Mouse (Mus musculus) splenic B cell, adult 2 months (primary cell): ENCODE results near the gene Chmp2a.

ENCODE experiments used
- DNase-seq: peaks from one replicate; pipeline ENCODE4 v3.0.0-alpha.2; 2011; ENCODE audit warnings: low read depth, low spot score
- H3K27me3 ChIP-seq: 2 replicates; pipeline ENCODE4 v1.6.1; 2012; ENCODE audit warnings: mild to moderate bottlenecking, low read length, moderate library complexity, mixed read lengths; ENCODE audit not compliant: control insufficient read depth, poor library complexity, insufficient read depth, severe bottlenecking
- H3K36me3 ChIP-seq: 2 replicates; pipeline ENCODE4 v1.6.1; 2012; ENCODE audit warnings: mild to moderate bottlenecking, low read length, moderate library complexity, mixed read lengths; ENCODE audit not compliant: control insufficient read depth, poor library complexity, insufficient read depth, severe bottlenecking

The Chmp2a gene

GRCm38 (mm10) chr7:13041256-13041655 is 6.6 kb upstream of the Chmp2a start:
- Histone ChIP-seq H3K27me3 (no peaks in the 10 kb centered on the region), H3K36me3 (no peaks in the 10 kb centered on the region)
- no peak for DNase-seq

- no peak for DNase-seq
- Histone ChIP-seq H3K36me3 (no peaks in the 10 kb centered on the region), H3K27me3 (no peaks in the 10 kb centered on the region)
Measured at GRCm38 (mm10) chr7:13039181-13039580, 4.6 kb upstream of the Chmp2a start.

- peak; percentile 33 for DNase-seq
- no peaks in the 10 kb centered on the region for H3K27me3 ChIP-seq
- no peaks in the 10 kb centered on the region for H3K36me3 ChIP-seq
Measured at GRCm38 (mm10) chr7:13038621-13039169, 4.1 kb upstream of the Chmp2a start.

GRCm38 (mm10) chr7:13037901-13038555 is 3.4 kb upstream of the Chmp2a start, which contains the start of gene Ube2m:
Gene Ube2m, minus strand, starts transcription at chr7:13038275.
- Histone ChIP-seq H3K36me3 (no peaks in the 10 kb centered on the region; the same call in 1 of the 2 replicates), H3K27me3 (no peaks in the 10 kb centered on the region)
- DNase-seq, result peak; percentile 99

- no peaks in the 10 kb centered on the region; the same call in none of the 2 replicates for H3K36me3 ChIP-seq
- H3K27me3 ChIP-seq, result no peaks in the 10 kb centered on the region
- no peak for DNase-seq
Measured at GRCm38 (mm10) chr7:13037366-13037765, 2.8 kb upstream of the Chmp2a start.

- no peak for DNase-seq
- no peaks in the 10 kb centered on the region for H3K27me3 ChIP-seq
- H3K36me3 ChIP-seq, result no peaks in the 10 kb centered on the region; the same call in none of the 2 replicates
Measured at GRCm38 (mm10) chr7:13036806-13037205, 2.2 kb upstream of the Chmp2a start.

GRCm38 (mm10) chr7:13035211-13035855 is 726 bp upstream of the Chmp2a start:
- no peak for DNase-seq
- Histone ChIP-seq H3K36me3 (peaks cover 3% of the 10 kb centered on the region), H3K27me3 (no peaks in the 10 kb centered on the region)

- no peak for DNase-seq
- H3K36me3 ChIP-seq, result peaks cover 14% of the 10 kb centered on the region
- no peaks in the 10 kb centered on the region for H3K27me3 ChIP-seq
Measured at GRCm38 (mm10) chr7:13033451-13034147, 1.0 kb downstream of the Chmp2a start.

- Histone ChIP-seq H3K27me3 (no peaks in the 10 kb centered on the region), H3K36me3 (peaks cover 20% of the 10 kb centered on the region)
- DNase-seq, result no peak
Measured at GRCm38 (mm10) chr7:13032541-13032940, 2.1 kb downstream of the Chmp2a start.

GRCm38 (mm10) chr7:13031983-13032382 is 2.6 kb downstream of the Chmp2a start:
- Histone ChIP-seq H3K27me3 (no peaks in the 10 kb centered on the region), H3K36me3 (peaks cover 22% of the 10 kb centered on the region)
- DNase-seq, result no peak

- no peaks in the 10 kb centered on the region for H3K27me3 ChIP-seq
- peaks cover 27% of the 10 kb centered on the region for H3K36me3 ChIP-seq
- peak; percentile 51 for DNase-seq
Measured at GRCm38 (mm10) chr7:13031069-13031468, 3.5 kb downstream of the Chmp2a start.

GRCm38 (mm10) chr7:13028986-13029385 is 5.6 kb downstream of the Chmp2a start:
- no peak for DNase-seq
- Histone ChIP-seq H3K36me3 (peaks cover 27% of the 10 kb centered on the region), H3K27me3 (no peaks in the 10 kb centered on the region)

GRCm38 (mm10) chr7:13025511-13026112 is 9.0 kb downstream of the Chmp2a start:
- H3K36me3 ChIP-seq, result peaks cover 24% of the 10 kb centered on the region
- DNase-seq, result no peak

GRCm38 (mm10) chr7:13024805-13025204 is 9.8 kb downstream of the Chmp2a start:
- Histone ChIP-seq H3K27me3 (no peaks in the 10 kb centered on the region), H3K36me3 (peaks cover 23% of the 10 kb centered on the region)
- DNase-seq, result no peak

More at GRCm38 (mm10) chr7:13025511-13026112, 9.0 kb downstream of the Chmp2a start:
- H3K27me3 ChIP-seq, result no peaks in the 10 kb centered on the region
